Mouse (Mus musculus): ENCODE results near the gene Iqgap2. TPM values are rescaled to one million over a fixed set of nuclear protein-coding genes. Genes with fewer than 3 reads are reported as not detected.

Iqgap2 gene
- 11.0 and 11.1 TPM in 2 replicates for polyA plus RNA-seq (2016; fragmentation: Nextera tagmentation; extraction: Ambion mirVana)

- peaks cover 6% of the 10 kb centered on the region; the same call in 1 of the 2 replicates for H3K27me3 ChIP-seq (replicated peaks; ENCODE audit: low read depth, poor library complexity, severe bottlenecking)
- peaks cover 50% of the 10 kb centered on the region for H3K4me1 ChIP-seq
- peak within 1 kb of the TSS; percentile 86 for H3K4me3 ChIP-seq
- no peaks in the 10 kb centered on the region for H3K9me3 ChIP-seq
- no peaks in the 10 kb centered on the region for H3K36me3 ChIP-seq (replicated peaks)
- H3K27ac ChIP-seq (replicated peaks), result peak within 1 kb of the TSS; percentile 94
- WGBS, result under 1% methylated on average over 48 of the region's 48 CpGs
- DNase-seq (ENCODE audit: low spot score), result no peak
These were observed at the start of gene Iqgap2 for GRCm38 (mm10) chr13:95891491-95891925. TSS of gene Iqgap2 (minus strand) at chr13:95891922.

GRCm38 (mm10) chr13:95940811-95941210 is 49.1 kb upstream of the Iqgap2 start:
- Histone ChIP-seq H3K36me3 (replicated peaks) (no peaks in the 10 kb centered on the region), H3K4me3 (no peak overlapping the region), H3K27me3 (replicated peaks; ENCODE audit: low read depth, poor library complexity, severe bottlenecking) (no peaks in the 10 kb centered on the region), H3K27ac (replicated peaks) (no peak overlapping the region), H3K9me3 (no peaks in the 10 kb centered on the region), H3K4me1 (0 out of 2 replicates have a peak, but pooled peaks cover 3% of the 10 kb centered on the region)
- WGBS, result 80% methylated on average over 5 of the region's 5 CpGs
- DNase-seq (ENCODE audit: low spot score), result no peak

- no peaks in the 10 kb centered on the region for H3K4me1 ChIP-seq
- H3K27ac ChIP-seq (replicated peaks), result no peak overlapping the region
- no peaks in the 10 kb centered on the region for H3K9me3 ChIP-seq
- no peak overlapping the region for H3K4me3 ChIP-seq
- no peaks in the 10 kb centered on the region for H3K36me3 ChIP-seq (replicated peaks)
- WGBS, result 61% methylated on average over 2 of the region's 2 CpGs
- no peaks in the 10 kb centered on the region for H3K27me3 ChIP-seq (replicated peaks; ENCODE audit: low read depth, poor library complexity, severe bottlenecking)
- no peak for DNase-seq (ENCODE audit: low spot score)
These were observed 32.5 kb upstream of the Iqgap2 start for GRCm38 (mm10) chr13:95924201-95924621.

GRCm38 (mm10) chr13:95922626-95923025 is 30.9 kb upstream of the Iqgap2 start:
- H3K4me1 ChIP-seq, result no peaks in the 10 kb centered on the region
- H3K27me3 ChIP-seq (replicated peaks; ENCODE audit: low read depth, poor library complexity, severe bottlenecking), result no peaks in the 10 kb centered on the region
- H3K27ac ChIP-seq (replicated peaks), result no peak overlapping the region
- H3K9me3 ChIP-seq, result no peaks in the 10 kb centered on the region
- H3K36me3 ChIP-seq (replicated peaks), result no peaks in the 10 kb centered on the region
- no peak for DNase-seq (ENCODE audit: low spot score)
- 86% methylated on average over 4 of the region's 4 CpGs for WGBS
- no peak overlapping the region for H3K4me3 ChIP-seq

- Histone ChIP-seq H3K27ac (replicated peaks) (no peak overlapping the region), H3K27me3 (replicated peaks; ENCODE audit: low read depth, poor library complexity, severe bottlenecking) (no peaks in the 10 kb centered on the region), H3K36me3 (replicated peaks) (no peaks in the 10 kb centered on the region), H3K9me3 (no peaks in the 10 kb centered on the region), H3K4me3 (no peak overlapping the region), H3K4me1 (no peaks in the 10 kb centered on the region)
- no peak for DNase-seq (ENCODE audit: low spot score)
- 94% methylated on average over 9 of the region's 9 CpGs for WGBS
These were observed 27.0 kb upstream of the Iqgap2 start for GRCm38 (mm10) chr13:95918624-95919284.

DNA sequence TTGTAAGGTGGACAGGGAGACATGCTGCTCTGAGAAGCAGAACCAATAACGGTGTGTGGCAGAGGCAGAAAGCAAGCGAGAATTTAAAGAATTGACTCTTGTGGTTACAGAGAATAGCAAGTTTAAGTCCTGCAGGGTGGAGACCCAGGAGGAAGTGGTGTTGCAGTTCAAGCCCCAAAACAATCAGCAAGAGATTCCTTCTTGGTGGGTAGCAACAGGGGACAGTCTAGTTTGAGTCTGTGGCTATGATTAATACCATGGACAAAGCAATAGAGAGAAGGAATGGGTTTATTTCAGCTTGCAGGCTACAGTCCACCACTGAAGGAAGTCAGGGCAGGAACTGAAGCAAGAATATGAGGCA is 21.3 kb upstream of the Iqgap2 start:
- H3K4me3 ChIP-seq, result no peak overlapping the region
- DNase-seq (ENCODE audit: low spot score), result no peak
- no peaks in the 10 kb centered on the region for H3K9me3 ChIP-seq
- no peaks in the 10 kb centered on the region for H3K36me3 ChIP-seq (replicated peaks)
- H3K27me3 ChIP-seq (replicated peaks; ENCODE audit: low read depth, poor library complexity, severe bottlenecking), result no peaks in the 10 kb centered on the region
- H3K4me1 ChIP-seq, result peaks cover 21% of the 10 kb centered on the region
- no peak overlapping the region for H3K27ac ChIP-seq (replicated peaks)
- 79% methylated on average over 2 of the region's 2 CpGs for WGBS

GRCm38 (mm10) chr13:95912157-95913045 is 20.7 kb upstream of the Iqgap2 start:
- Histone ChIP-seq H3K27ac (replicated peaks) (no peak overlapping the region), H3K4me3 (no peak overlapping the region), H3K4me1 (peaks cover 21% of the 10 kb centered on the region), H3K9me3 (no peaks in the 10 kb centered on the region), H3K36me3 (replicated peaks) (no peaks in the 10 kb centered on the region), H3K27me3 (replicated peaks; ENCODE audit: low read depth, poor library complexity, severe bottlenecking) (no peaks in the 10 kb centered on the region)
- no peak for DNase-seq (ENCODE audit: low spot score)
- 92% methylated on average over 11 of the region's 11 CpGs for WGBS

GRCm38 (mm10) chr13:95910270-95910669 is 18.5 kb upstream of the Iqgap2 start:
- DNase-seq (ENCODE audit: low spot score), result no peak
- H3K27me3 ChIP-seq (replicated peaks; ENCODE audit: low read depth, poor library complexity, severe bottlenecking), result no peaks in the 10 kb centered on the region
- no peaks in the 10 kb centered on the region for H3K36me3 ChIP-seq (replicated peaks)
- no peaks in the 10 kb centered on the region for H3K9me3 ChIP-seq
- H3K4me3 ChIP-seq, result no peak overlapping the region
- peaks cover 21% of the 10 kb centered on the region for H3K4me1 ChIP-seq
- no peak overlapping the region for H3K27ac ChIP-seq (replicated peaks)
- WGBS, result 76% methylated on average over 9 of the region's 9 CpGs

DNA sequence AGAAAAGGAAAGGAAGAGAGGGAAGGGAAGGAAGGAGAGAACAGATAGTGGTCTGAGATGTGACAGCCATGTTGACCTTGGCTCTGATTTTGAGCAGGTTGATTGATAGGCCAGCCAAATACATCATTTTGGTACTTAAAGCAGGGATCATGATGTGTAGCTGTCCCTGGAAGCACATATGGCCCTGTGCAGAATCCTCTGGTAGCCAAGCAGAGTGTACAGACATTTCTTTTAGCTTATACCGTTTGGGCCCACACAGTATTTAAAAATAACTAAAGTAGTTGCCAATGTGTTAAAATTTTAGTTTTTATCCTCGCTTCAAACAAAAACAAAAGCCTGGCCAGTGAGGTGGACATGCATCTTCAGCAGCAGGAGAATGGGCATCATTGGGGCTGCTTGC is 17.5 kb upstream of the Iqgap2 start:
- DNase-seq (ENCODE audit: low spot score), result no peak
- Histone ChIP-seq H3K27me3 (replicated peaks; ENCODE audit: low read depth, poor library complexity, severe bottlenecking) (no peaks in the 10 kb centered on the region), H3K9me3 (no peaks in the 10 kb centered on the region), H3K4me1 (peaks cover 21% of the 10 kb centered on the region), H3K36me3 (replicated peaks) (no peaks in the 10 kb centered on the region), H3K4me3 (no peak overlapping the region), H3K27ac (replicated peaks) (no peak overlapping the region)
- 87% methylated on average over 2 of the region's 2 CpGs for WGBS

DNA sequence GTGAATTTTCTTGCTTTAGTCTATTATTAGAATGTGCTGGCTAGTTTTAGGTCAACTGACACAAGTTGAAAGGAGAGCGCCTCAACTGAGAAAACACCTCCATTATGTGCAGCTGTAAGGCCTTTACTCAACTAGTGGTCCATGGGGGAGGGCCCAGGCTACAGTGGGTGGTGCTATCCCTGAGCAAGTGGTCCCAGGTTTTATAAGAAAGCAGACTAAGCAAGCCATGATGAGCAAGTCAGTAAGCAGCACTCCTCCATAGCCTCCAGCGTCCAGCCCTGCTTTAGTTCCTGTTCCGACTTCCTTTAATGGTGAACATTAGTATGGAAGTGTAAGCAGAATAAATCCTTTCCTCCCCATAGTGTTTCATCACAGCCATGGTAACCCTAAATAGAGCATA is 11.0 kb upstream of the Iqgap2 start:
- Histone ChIP-seq H3K4me3 (no peak overlapping the region), H3K27me3 (replicated peaks; ENCODE audit: low read depth, poor library complexity, severe bottlenecking) (no peaks in the 10 kb centered on the region), H3K27ac (replicated peaks) (no peak overlapping the region), H3K4me1 (peaks cover 18% of the 10 kb centered on the region), H3K9me3 (no peaks in the 10 kb centered on the region), H3K36me3 (replicated peaks) (no peaks in the 10 kb centered on the region)
- 91% methylated on average over 3 of the region's 3 CpGs for WGBS
- DNase-seq (ENCODE audit: low spot score), result no peak

DNA sequence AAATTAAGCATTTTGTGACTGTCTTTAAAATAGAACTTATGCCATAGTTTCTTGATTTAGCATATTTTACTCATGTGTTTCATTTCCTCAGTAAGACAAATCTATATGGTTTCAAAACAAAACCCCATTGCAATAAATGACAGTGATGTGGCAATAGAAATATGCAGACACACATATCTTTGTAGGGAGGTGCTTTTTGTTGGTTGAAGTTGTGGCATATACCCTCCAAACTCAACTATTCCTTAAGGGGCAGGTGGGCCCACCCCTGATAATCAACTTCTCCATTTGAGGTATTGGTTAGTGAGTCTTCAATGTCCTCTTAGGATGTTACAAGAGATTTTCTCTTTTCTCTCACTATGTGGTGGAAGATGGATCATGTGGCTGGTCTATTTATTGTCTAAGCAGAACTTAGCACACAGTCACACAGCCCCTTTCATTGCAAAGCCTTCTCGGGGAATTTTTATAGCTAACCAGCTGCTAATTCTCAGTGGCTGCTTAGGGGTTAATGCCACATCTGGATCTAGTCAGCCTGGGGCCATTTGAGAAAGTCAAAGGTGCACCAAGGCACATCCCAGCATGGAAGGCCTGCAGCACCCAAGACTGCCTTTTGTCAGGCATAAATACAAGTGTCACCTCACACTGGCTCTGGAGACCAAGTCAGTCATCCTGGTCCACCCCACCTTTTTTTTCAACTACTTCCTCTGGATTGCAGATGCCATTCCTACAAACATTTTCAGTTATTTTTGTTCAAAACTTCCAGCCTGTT is 8.3 kb upstream of the Iqgap2 start:
- no peaks in the 10 kb centered on the region for H3K36me3 ChIP-seq (replicated peaks)
- H3K4me1 ChIP-seq, result peaks cover 18% of the 10 kb centered on the region
- no peaks in the 10 kb centered on the region for H3K27me3 ChIP-seq (replicated peaks; ENCODE audit: low read depth, poor library complexity, severe bottlenecking)
- DNase-seq (ENCODE audit: low spot score), result peak; percentile 66
- H3K4me3 ChIP-seq, result no peak overlapping the region
- H3K9me3 ChIP-seq, result no peaks in the 10 kb centered on the region
- H3K27ac ChIP-seq (replicated peaks), result no peak overlapping the region; the same call in 1 of the 2 replicates
- WGBS, result 25% methylated on average over 1 of the region's 1 CpGs

GRCm38 (mm10) chr13:95896501-95896900 is 4.8 kb upstream of the Iqgap2 start:
- no peak for DNase-seq (ENCODE audit: low spot score)
- H3K9me3 ChIP-seq, result no peaks in the 10 kb centered on the region
- peaks cover 39% of the 10 kb centered on the region for H3K4me1 ChIP-seq
- 89% methylated on average over 6 of the region's 6 CpGs for WGBS
- no peaks in the 10 kb centered on the region for H3K36me3 ChIP-seq (replicated peaks)
- no peak overlapping the region for H3K27ac ChIP-seq (replicated peaks)
- no peak overlapping the region for H3K4me3 ChIP-seq
- peaks cover 6% of the 10 kb centered on the region; the same call in 1 of the 2 replicates for H3K27me3 ChIP-seq (replicated peaks; ENCODE audit: low read depth, poor library complexity, severe bottlenecking)
